Mouse (Mus musculus) liver, embryonic 14.5 days (tissue): Measurements from ENCODE around the gene Llgl2.

Experiments used
- CTCF ChIP-seq: IDR thresholded peaks from 2 replicates; pipeline ENCODE4 v1.5.1; 2016; ENCODE audit warnings: antibody characterized with exemption, low read depth, control low read depth
- EP300 ChIP-seq: IDR thresholded peaks from 2 replicates; pipeline ENCODE4 v1.6.1; 2016; ENCODE audit warnings: antibody characterized with exemption, low read depth

- TF ChIP-seq CTCF (no peak), EP300 (no peak)
Observed at GRCm38 (mm10) chr11:115832064-115832463, 8.2 kb downstream of the Llgl2 start.
